Mouse (Mus musculus): ENCODE data around the gene Slc25a35. TPM values are rescaled to one million over a fixed set of nuclear protein-coding genes. Genes with fewer than 3 reads are reported as not detected.
"Not testable (repeated sequence)": the region's sequence is repeated elsewhere in the genome, so short reads cannot be mapped to it uniquely, and the experiment has no call there.

Gene Slc25a35
- total RNA-seq, 4 experiments from 2014 or later: 3.4 to 8.3 (median 6.3) TPM

DNA sequence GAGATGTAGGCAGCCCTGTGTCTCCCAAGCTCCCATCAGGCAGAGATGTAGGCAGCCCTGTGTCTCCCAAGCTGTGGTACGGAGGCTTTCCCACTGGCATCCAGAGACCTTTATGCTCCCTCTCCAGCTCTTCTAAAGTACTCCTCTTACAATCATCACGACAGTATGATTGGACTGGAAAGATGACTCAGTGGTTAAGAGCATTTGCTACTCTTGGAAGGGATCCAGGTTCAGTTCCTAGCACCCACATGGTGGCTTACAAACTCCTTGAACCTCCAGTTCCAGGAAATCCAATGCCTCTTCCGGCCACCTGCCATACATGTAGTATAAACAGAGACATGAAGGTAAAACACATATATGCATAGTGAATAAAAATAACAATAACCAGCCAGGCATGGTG is 6.3 kb upstream of the Slc25a35 start:
- no peak for DNase-seq (ENCODE audit: low spot score)

GRCm38 (mm10) chr11:68962159-68962558 is 5.8 kb upstream of the Slc25a35 start:
- DNase-seq (ENCODE audit: low spot score): not testable (repeated sequence)

- no peak for DNase-seq (ENCODE audit: low spot score)
Observed at GRCm38 (mm10) chr11:68963405-68963804, 4.5 kb upstream of the Slc25a35 start.

DNA sequence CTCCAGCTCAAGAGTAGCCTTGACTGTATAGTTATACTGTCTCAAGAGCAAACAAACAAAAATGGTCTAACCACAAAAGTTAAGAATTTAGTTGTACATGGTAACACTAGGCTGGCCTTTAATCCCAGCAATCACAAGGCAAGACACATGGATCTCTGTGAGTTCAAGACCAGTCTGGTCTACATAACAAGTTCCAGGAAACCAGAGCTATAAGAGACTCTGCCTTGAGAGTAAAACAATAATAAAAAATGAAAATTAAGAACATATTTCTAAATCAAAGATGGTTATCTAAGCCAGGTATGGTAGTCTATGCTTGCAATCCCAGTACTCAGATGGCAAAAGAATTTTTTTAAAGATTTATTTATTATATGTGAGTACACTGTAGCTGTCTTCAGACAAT is 2.9 kb upstream of the Slc25a35 start:
- no peak for DNase-seq (ENCODE audit: low spot score)

- DNase-seq (ENCODE audit: low spot score): peak; percentile 71
Observed at GRCm38 (mm10) chr11:68965845-68966244, 2.1 kb upstream of the Slc25a35 start.

DNA sequence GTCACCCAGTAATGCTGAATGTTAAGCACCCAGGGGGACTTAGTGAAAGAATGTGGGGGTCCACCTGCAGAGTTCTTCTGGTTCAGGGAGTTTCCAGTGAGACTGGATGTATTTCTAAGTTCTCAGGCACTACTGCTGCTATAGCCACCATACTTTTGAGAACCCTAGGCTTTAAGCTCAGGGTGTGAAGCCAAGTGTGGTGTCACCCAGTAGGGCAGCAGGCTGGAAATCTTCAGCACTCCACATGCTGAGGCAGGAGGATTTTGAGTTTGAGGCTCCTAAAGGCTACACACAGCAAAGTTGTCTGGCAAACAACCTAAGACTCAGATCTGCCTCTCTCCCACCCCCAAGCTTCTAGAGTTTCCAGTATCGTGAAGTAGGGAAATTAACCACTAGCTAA is 1.4 kb upstream of the Slc25a35 start:
- DNase-seq (ENCODE audit: low spot score): no peak

DNA sequence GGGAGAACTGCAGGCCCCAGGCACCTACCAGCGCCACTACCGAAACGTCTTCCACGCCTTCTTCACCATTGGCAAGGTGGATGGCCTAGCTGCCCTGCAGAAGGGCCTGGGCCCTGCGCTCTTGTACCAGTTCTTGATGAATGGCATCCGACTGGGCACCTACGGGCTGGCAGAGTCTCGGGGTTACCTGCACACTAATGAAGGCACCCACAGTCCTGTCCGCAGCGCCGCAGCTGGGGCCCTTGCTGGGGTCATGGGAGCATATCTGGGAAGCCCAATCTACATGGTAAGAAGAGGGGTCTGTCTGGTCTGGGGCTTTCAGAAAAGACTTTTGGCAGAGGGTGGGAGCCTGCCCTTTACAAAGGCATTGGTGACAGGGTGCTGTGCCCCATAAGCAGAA is 821 bp downstream of the Slc25a35 start:
- DNase-seq (ENCODE audit: low spot score): no peak

- DNase-seq (ENCODE audit: low spot score): no peak
Observed at GRCm38 (mm10) chr11:68970232-68970631, 2.3 kb downstream of the Slc25a35 start.

- DNase-seq (ENCODE audit: low spot score): peak; percentile 89
Observed at GRCm38 (mm10) chr11:68973250-68974058, 5.5 kb downstream of the Slc25a35 start.

- no peak for DNase-seq (ENCODE audit: low spot score)
Observed at GRCm38 (mm10) chr11:68974059-68974450, 6.1 kb downstream of the Slc25a35 start.

- DNase-seq (ENCODE audit: low spot score): no peak
Observed at GRCm38 (mm10) chr11:68975085-68975484, 7.2 kb downstream of the Slc25a35 start, which contains the start of gene Rangrf. TSS of gene Rangrf (minus strand) at chr11:68975185.

GRCm38 (mm10) chr11:68975601-68976000 is 7.7 kb downstream of the Slc25a35 start:
- no peak for DNase-seq (ENCODE audit: low spot score)

- DNase-seq (ENCODE audit: low spot score): no peak
Observed at GRCm38 (mm10) chr11:68979320-68979733, 11.4 kb downstream of the Slc25a35 start.

DNA sequence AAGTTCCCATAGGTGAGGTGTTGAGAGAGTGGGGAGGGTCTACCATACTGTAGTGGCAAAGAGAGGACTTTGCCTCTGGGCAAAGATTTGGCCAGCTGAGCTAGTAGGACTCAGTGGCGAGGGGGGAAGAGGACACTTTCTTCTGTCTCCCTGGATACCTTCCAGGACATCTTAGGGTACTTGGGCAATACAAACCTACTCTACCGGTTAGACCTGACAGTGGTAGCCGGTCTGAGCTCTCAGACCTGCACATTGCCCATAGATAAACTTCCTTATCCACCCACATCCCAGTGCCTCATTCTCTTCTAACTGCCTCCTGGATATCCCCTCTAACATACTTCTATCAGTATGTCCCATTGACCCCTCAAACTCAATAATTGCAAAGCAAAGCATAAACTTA is 13.0 kb downstream of the Slc25a35 start:
- DNase-seq (ENCODE audit: low spot score): no peak

- DNase-seq (ENCODE audit: low spot score): peak; percentile 73
Observed at GRCm38 (mm10) chr11:68982639-68983369, 14.9 kb downstream of the Slc25a35 start.

- no peak for DNase-seq (ENCODE audit: low spot score)
Observed at GRCm38 (mm10) chr11:68987365-68987882, 19.5 kb downstream of the Slc25a35 start.

DNA sequence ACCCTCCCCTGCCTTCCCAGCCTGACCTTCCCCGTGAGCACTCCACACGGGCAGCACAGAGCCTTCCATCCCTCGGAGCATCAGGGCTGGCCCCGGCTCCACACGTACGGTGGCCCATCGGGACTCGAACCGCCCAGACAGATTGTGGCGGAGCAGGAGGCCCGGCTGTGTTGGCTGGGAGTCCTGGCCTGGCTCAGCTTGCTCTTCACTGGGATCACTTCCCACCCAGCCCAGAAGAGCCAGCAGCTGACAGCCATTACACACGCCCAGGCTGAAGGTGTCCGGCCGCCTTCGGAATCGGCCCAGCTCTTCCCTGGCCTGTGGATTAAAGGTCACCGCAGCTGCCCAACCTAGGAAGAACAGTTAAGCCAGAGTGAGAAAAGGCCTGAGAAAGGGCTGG is 20.4 kb downstream of the Slc25a35 start:
- no peak for DNase-seq (ENCODE audit: low spot score)

GRCm38 (mm10) chr11:68993122-68993521 is 25.2 kb downstream of the Slc25a35 start:
- DNase-seq (ENCODE audit: low spot score): no peak

DNA sequence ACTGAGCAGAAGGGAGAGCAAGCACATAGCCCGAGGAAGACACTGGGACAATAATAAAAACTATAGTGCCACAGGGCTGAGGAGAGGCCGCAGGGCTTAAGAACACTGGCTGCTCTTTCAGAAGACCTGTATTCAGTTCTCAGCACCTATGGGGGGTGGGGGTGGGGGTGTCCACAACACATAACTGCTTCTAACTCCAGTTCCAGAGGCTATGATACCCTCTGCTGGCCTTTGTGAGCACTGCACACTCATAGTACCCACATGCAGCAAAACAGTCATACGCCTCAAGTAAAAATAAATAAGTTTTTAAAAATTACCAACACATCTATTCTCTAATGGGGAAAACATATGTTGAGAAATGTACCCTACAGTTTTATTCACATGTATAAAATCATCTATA is 26.4 kb downstream of the Slc25a35 start:
- no peak for DNase-seq (ENCODE audit: low spot score)

DNA sequence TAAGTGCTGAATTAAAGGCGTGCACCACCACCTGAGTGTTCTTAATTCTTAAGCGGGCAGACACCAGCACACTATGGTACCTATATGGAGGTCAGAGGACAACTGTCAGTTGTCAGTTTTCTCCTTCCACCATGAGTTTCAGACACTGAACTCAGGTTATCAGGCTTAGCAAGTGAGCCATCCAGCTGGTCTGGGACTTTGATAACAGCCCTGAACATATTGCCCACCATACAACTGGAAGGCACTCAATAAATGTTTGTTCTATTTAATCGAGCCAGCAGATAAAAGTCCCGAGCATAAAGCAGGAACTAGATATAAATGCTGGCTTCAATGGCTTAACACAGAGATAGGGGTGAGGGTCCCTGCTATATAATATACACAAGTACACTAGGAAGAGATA is 29.1 kb downstream of the Slc25a35 start:
- DNase-seq (ENCODE audit: low spot score): no peak

GRCm38 (mm10) chr11:69002782-69003181 is 34.9 kb downstream of the Slc25a35 start:
- DNase-seq (ENCODE audit: low spot score): not testable (repeated sequence)

DNA sequence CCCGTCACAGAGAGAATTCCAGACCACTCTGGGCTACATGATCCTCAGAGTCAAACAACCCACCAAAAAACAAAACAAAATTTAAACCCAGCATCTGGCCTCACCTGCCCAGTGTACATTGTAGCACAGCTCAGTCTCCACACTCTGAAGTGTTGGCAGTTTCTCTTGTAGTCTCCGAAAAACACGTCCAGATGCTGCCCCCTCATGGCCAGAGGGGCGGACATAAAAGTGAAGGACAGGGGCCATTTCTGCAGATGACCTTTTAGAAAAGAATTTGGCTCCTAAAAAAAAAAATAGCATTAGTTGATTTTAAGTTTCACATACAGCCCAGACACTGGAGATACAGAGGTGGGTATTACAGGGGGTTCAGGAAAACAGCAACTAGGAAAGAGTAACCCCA is 35.7 kb downstream of the Slc25a35 start:
- DNase-seq (ENCODE audit: low spot score): peak; percentile 15

- DNase-seq (ENCODE audit: low spot score): no peak
Observed at GRCm38 (mm10) chr11:69005193-69005592, 37.3 kb downstream of the Slc25a35 start.

Measured in heart, adult 8-10 months (tissue).